Mouse (Mus musculus) kidney, postnatal 10 days (tissue): ENCODE data around the gene Fam43b.
A peak's percentile ranks its signal among the peaks of the same experiment; 100 is the strongest.

Experiments
- DNase-seq: peaks from one replicate; pipeline ENCODE4 v3.0.0; 2021; ENCODE audit warnings: mixed read lengths

Fam43b gene

GRCm38 (mm10) chr4:138347280-138347679 is 49.0 kb downstream of the Fam43b start:
- DNase-seq, result no peak

DNA sequence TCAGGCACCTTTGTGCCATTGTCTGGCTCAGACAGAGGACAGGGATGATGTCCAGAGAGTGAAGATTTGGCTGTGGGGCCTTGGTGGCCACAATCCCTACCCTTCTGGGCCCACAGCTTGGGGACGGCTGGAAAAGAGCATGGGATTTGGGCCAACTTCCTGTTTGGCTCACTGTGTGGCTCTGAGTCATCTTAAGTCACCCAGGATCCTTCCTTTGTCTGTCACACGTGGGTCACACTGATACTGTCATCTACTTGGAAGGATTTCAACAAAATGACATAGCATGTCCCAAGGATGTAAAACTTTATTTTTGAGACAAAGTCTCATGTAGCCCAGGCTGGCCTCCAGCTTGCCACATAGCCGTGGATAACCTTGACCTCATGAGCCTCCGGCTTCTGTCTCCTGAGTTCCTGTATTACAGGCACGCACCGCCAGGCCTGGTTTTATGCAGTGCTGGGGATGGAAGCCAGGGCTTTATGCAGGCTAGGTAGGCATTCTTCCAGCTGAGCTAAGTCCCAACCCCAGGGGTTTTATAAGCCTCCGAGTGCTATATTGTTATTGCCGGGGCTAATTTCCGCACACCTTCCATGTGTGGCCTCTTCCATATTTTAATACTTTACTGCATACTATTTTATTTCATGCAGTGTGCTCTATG is 51.3 kb downstream of the Fam43b start:
- DNase-seq, result peak; percentile 48
